Mouse (Mus musculus) kidney, postnatal 25 days (tissue): Measurements from ENCODE around the gene Usp2.

Experiments used
- DNase-seq, 2 experiments: peaks; one replicate each; pipeline ENCODE4 v3.0.0; 2021; ENCODE audit warnings: mixed read lengths in 2 of 2

Usp2 gene

GRCm38 (mm10) chr9:44075996-44076763 is 9.4 kb downstream of the Usp2 start:
- DNase-seq, result peak; percentile 42 to 80

GRCm38 (mm10) chr9:44076764-44077120 is 9.9 kb downstream of the Usp2 start:
- peak; percentile 88 to 92 for DNase-seq

GRCm38 (mm10) chr9:44077266-44077910 is 10.6 kb downstream of the Usp2 start:
- no peak for DNase-seq

DNA sequence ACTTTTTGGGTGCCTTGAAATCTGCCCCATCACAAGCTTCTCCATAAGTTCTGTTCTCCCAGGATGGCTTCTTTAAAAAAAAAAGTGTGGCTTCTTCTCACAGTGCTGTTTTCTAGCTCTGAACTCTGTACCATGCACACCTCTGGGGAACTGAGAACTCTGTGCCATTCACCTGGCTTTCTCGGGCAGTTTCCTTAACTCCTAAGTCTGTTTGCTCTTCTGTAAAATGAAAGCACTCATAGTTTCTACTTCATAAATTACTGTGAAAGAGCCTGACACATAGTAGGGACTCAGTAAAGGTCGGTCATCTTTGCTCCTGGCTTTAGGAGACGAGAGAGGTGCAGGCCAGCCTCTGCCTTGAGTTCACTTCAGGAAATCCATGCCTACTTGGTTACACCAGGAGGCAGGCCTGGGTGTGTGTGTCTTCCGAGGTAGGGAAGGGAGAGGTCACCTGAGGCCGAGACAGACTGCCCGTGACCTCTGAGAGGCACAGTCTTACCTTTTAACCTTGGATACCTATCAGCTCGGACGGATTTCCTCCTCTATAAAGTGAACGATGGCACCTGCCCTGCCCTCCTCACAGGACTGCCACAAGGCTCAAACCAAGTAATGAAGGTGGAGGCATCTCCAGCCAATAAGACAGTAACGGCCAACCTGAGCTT is 11.4 kb downstream of the Usp2 start:
- peak; percentile 39 to 87 for DNase-seq

- DNase-seq, result peak; percentile 91 to 97
Observed at GRCm38 (mm10) chr9:44078955-44079756, 12.3 kb downstream of the Usp2 start.

- DNase-seq, result peak; percentile 81 to 97
Observed at GRCm38 (mm10) chr9:44079997-44080780, 13.4 kb downstream of the Usp2 start.

GRCm38 (mm10) chr9:44080953-44081352 is 14.1 kb downstream of the Usp2 start:
- DNase-seq, result peak; percentile 71 to 90

DNA sequence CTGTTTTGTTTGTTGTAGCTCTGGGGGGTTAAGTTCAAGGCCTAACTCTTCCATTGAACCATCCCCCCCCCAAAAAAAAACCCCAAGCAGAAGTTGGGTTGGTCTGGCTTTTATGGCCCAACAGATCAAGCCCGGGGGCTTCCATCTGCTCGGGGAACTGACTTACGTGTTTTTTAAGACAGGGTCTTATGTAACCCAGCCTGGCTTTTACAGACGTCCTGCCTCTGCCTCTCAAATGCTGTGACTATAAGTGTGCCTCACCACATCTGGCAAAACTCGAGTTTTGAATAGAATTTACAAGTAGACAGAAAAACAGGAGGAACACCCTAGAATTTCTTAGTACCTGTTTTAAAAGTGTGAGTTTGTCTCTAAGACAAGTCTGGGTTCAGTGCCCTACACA is 14.8 kb downstream of the Usp2 start:
- peak in 1 of 2 experiments; percentile 28 for DNase-seq

GRCm38 (mm10) chr9:44082266-44082665 is 15.4 kb downstream of the Usp2 start:
- DNase-seq, result no peak

DNA sequence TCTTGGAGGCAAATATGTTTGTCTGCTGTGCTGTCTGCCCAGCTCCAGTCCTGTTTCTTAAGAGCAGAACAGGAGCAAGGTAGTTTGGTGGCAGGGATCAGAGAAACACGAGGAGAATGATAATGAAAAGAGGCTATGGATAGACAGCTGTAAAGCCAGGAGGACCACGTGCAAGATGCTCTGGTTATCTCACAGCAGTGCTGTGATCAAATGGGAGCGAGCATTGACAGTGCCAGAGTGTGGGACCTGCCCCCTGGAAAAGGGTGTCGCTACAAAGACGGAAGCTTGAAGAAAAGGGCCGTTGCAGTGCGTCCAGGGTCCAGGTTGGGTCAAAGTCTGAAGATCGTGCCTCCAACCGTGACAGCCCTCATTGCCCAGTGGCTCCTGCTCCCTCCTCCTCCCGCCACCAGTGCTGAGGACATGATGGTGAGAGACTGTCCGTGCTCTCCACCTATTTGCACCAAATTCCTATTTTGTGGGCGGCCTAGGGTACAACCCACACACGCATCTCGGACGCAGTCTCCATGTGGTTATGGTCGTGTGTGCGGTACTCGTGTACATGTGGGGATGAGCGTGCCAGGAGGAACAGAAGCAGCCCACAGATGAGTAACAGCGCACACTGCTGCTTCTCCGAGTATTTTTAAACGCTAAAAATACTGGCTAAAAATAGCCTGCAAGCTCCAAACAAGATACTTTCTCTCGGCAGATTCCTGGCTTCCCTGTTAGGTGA is 16.7 kb downstream of the Usp2 start:
- peak; percentile 83 to 95 for DNase-seq

DNA sequence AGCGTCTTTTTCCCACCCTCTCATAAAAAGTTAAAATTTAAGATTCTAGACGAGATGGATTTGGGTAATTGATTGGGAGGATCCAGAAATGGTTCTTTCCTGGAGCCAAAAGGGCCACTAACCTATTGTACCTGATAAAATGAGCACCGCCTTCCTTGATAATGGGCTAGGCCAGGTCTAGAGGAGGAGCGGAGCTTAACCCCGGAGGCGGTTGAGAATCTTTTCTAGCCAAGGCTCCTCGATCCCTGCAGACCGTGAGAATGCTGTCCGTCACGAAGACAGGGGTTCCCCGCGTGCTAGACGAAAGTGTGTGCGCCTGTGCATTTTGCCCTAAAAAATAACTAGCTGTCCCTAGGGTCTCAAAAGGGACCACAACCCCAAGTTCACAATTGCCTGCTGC is 17.4 kb downstream of the Usp2 start:
- DNase-seq, result no peak

GRCm38 (mm10) chr9:44084659-44085229 is 17.9 kb downstream of the Usp2 start:
- DNase-seq, result peak; percentile 98 to 99

DNA sequence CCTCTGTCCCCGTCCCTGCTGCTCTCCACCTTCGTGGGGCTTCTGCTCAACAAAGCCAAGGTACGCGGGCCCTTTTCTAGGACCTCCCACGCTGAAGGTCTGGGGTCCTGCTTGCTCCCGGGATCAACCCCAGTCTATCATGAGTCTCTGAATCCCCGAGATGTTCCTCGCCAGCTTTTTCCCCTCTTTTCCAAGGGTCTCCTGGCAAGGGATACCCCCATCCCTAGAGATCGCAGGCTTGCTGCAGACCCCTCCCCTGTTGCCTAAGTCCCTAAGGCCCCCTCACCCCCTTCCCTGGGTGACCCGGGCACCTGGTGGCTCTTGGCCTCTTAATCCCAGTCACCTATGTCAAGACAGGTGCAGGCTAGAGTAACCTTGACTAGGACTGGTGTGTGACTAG is 18.5 kb downstream of the Usp2 start:
- no peak for DNase-seq

- peak; percentile 67 to 91 for DNase-seq
Observed at GRCm38 (mm10) chr9:44085741-44086665, 19.2 kb downstream of the Usp2 start.

DNA sequence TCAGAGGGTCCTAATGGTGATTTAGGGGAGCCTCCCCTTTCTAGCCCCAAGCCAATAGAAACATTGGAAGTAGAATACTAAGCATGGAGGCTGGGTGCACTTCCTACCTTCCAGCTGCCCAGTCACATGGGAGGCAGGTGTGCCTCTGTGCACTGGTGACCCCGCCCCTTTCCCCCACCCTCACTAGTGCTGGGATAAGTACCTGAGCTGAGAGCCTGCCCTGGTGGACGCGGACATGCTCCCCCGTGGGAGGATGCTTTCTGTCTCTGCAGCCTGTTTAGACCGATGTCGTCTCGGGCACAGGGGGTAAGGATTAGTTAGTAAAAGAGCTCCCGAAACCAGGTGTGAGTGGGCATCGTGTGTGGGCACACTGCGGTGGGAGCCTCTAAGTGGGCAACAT is 20.1 kb downstream of the Usp2 start:
- peak; percentile 67 to 91 for DNase-seq

DNA sequence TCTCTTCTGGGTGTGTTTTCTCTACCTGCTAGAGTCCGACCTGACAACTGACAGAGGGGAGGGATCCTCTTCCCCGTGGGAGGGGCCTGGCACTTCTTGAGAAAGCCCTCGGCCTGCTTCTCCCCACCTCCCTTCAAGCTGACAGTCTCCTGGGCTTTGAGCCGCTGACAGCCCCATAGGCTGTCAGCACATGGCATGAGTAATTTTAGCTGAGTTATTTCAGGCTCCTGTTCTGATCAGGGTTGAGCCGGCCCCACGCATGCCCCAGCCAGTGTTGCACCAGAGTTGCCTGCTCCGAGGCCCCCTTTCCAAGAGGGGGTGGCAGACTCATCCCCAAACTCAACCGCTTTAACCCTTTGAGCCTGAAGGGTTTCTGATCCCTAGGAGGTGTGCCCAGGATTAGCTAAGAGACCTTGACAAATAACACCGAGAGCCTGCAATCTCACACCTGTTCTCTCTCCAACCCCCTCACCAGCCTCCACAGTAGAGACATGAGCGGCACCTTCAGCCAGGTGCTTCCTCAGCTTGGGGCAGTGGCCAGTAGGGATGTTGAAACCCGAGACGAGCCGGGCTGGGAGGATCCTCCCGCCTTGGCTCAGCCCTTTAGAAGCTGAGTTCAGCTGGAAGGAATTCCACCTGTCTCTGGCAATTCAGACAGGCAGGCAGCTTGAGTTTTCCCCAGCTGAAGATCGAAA is 21.1 kb downstream of the Usp2 start:
- peak; percentile 54 to 84 for DNase-seq

GRCm38 (mm10) chr9:44088877-44089608 is 22.2 kb downstream of the Usp2 start:
- DNase-seq, result peak in 1 of 2 experiments; percentile 67
